Mouse (Mus musculus) CD8-positive naive resting alpha-beta T cell, adult 2 months (primary cell): ENCODE measurements around the gene Eef1a2.
"Not testable (repeated sequence)": the region's sequence is repeated elsewhere in the genome, so short reads cannot be mapped to it uniquely, and the experiment has no call there.

Experiments
- DNase-seq, 2 experiments: peaks; one replicate each; pipeline ENCODE4 v3.0.0; 2022; ENCODE audit warnings: low read depth in 2 of 2, low spot score in 2 of 2

Gene Eef1a2

GRCm38 (mm10) chr2:181156248-181157121 lies at the start of gene Eef1a2:
Eef1a2 (minus strand) TSS chr2:181157014.
- DNase-seq = no peak

GRCm38 (mm10) chr2:181206118-181206517 lies 49.3 kb upstream of the Eef1a2 start:
- DNase-seq = no peak

- no peak for DNase-seq
These were observed 48.9 kb upstream of the Eef1a2 start for GRCm38 (mm10) chr2:181205678-181206077.

- DNase-seq = no peak
These were observed 46.1 kb upstream of the Eef1a2 start for GRCm38 (mm10) chr2:181202886-181203285.

- no peak for DNase-seq
These were observed 45.6 kb upstream of the Eef1a2 start, which contains the start of gene Ptk6 for GRCm38 (mm10) chr2:181202422-181202821. Ptk6 (minus strand) TSS chr2:181202789.

GRCm38 (mm10) chr2:181201606-181202005 lies 44.8 kb upstream of the Eef1a2 start:
- no peak for DNase-seq

- DNase-seq = no peak
These were observed 40.0 kb upstream of the Eef1a2 start for GRCm38 (mm10) chr2:181196628-181197300.

- no peak for DNase-seq
These were observed 36.2 kb upstream of the Eef1a2 start for GRCm38 (mm10) chr2:181193044-181193443.

- DNase-seq = no peak
These were observed 35.1 kb upstream of the Eef1a2 start for GRCm38 (mm10) chr2:181191936-181192335.

- DNase-seq = not testable (repeated sequence)
These were observed 34.6 kb upstream of the Eef1a2 start for GRCm38 (mm10) chr2:181191385-181191784.

GRCm38 (mm10) chr2:181189321-181189720 lies 32.5 kb upstream of the Eef1a2 start:
- DNase-seq = no peak

- peak; percentile 3 to 4 for DNase-seq
These were observed 31.9 kb upstream of the Eef1a2 start for GRCm38 (mm10) chr2:181188681-181189080.

- DNase-seq = peak; percentile 96 to 97
These were observed 30.5 kb upstream of the Eef1a2 start, which contains the start of gene Ppdpf for GRCm38 (mm10) chr2:181187121-181188000. Ppdpf (plus strand) TSS chr2:181187247.

- DNase-seq = peak; percentile 80 to 88
These were observed 29.8 kb upstream of the Eef1a2 start for GRCm38 (mm10) chr2:181186635-181187034.

- no peak for DNase-seq
These were observed 24.1 kb upstream of the Eef1a2 start for GRCm38 (mm10) chr2:181180898-181181297.

GRCm38 (mm10) chr2:181178471-181178870 lies 21.7 kb upstream of the Eef1a2 start:
- DNase-seq = no peak

- no peak for DNase-seq
These were observed 21.2 kb upstream of the Eef1a2 start for GRCm38 (mm10) chr2:181178015-181178414.

- no peak for DNase-seq
These were observed 17.8 kb upstream of the Eef1a2 start for GRCm38 (mm10) chr2:181174646-181175045.

GRCm38 (mm10) chr2:181166469-181166868 lies 9.7 kb upstream of the Eef1a2 start:
- no peak for DNase-seq

- DNase-seq = no peak
These were observed 4.0 kb upstream of the Eef1a2 start for GRCm38 (mm10) chr2:181160821-181161220.

GRCm38 (mm10) chr2:181159771-181160170 lies 3.0 kb upstream of the Eef1a2 start:
- no peak for DNase-seq
